Mouse (Mus musculus) brain, embryonic 14.5 days (tissue): ENCODE measurements at regions not wholly inside any gene's neighbourhood (a gene's known extent, or its start where the extent isn't known, plus 50 kb on each side); places are given as distances from the start of the nearest gene placed in this dataset.

Experiments
- DNase-seq: peaks from one replicate; pipeline ENCODE4 v3.0.0-alpha.2; 2011; ENCODE audit warnings: low read depth
- CTCF ChIP-seq: fragments of 200-500 bp; IDR thresholded peaks from 2 replicates; pipeline ENCODE4 v1.5.1; 2012; ENCODE audit warnings: inconsistent platforms, mild to moderate bottlenecking, moderate library complexity, borderline replicate concordance; ENCODE audit not compliant: insufficient read depth, insufficient read length; ENCODE audit errors: extremely low read depth
- POLR2A ChIP-seq: fragments of 200-500 bp; IDR thresholded peaks from 2 replicates; pipeline ENCODE4 v1.6.1; 2012; ENCODE audit warnings: mild to moderate bottlenecking, inconsistent platforms, borderline replicate concordance; ENCODE audit not compliant: poor library complexity, insufficient read depth, insufficient read length, severe bottlenecking; ENCODE audit errors: extremely low read depth

DNA sequence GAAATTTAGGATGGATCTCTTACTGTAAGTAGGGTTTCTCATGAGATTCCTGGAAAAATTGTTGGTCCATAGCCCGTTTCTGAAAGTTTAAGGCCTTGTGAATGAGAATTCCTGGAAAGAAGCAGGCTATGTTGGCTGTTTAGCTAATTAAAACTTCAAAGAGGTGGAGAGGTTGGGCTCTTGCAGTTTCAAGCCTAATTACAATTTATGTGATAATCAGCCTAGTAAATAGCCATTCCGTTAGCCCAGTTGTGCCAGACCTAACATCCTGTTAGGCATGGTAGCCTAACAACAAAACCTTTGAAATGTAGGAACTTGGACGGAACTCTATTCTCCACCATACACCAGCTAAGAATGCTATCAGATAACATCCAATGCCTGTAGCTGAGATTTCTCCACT is 235.0 kb downstream of the Fam43a start:
- DNase-seq, result peak; percentile 82
- TF ChIP-seq POLR2A (no peak), CTCF (no peak)

DNA sequence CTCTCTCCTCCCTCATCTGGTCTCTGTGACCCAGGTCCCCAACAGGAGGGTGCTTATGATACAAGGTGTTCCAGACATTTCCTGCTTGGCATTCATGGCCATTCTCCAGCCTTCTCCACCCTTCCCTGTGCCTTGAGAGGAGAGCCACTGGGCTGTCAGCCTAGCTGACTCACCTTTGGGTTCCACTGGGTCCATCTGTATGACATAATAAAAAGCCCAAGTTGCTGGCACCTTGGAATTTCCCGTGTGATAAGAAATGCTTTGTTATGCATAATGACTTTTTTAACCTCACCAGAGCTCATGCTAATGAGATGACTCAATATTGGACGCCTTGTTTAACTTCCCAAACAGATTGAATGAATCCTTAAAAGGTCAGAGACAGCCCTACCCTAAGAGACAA is 236.2 kb downstream of the Fam43a start:
- no peak for TF ChIP-seq POLR2A
- no peak for TF ChIP-seq CTCF
- no peak for DNase-seq

GRCm38 (mm10) chr16:30842831-30843230 is 238.4 kb downstream of the Xxylt1 start:
- no peak for DNase-seq
- TF ChIP-seq POLR2A (no peak), CTCF (no peak)

DNA sequence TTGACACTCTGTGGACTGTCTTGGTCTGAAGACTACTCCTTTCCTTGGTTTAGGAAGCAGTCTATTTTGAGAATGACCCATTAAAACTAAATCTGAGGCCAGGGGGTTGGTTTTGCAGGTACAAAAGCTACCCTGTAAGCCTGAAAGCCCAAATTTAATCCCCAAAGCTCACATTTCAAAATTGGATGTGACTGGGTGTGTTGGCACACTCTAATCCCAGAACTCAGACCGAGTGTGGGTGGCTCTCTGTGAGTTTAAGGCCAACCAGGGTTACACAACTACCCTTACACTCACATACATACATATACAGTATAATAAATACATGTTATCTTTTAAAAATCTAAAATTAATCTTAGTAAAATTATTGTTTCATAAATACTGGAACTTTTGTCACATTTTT is 228.6 kb downstream of the Xxylt1 start:
- DNase-seq, result no peak
- TF ChIP-seq CTCF, result no peak
- no peak for TF ChIP-seq POLR2A

- DNase-seq, result no peak
- TF ChIP-seq CTCF, result no peak
- no peak for TF ChIP-seq POLR2A
Measured at GRCm38 (mm10) chr16:30854716-30855115, 226.5 kb downstream of the Xxylt1 start.

- DNase-seq, result no peak
- TF ChIP-seq POLR2A (no peak), CTCF (no peak)
Measured at GRCm38 (mm10) chr16:30857656-30858055, 223.6 kb downstream of the Xxylt1 start.

DNA sequence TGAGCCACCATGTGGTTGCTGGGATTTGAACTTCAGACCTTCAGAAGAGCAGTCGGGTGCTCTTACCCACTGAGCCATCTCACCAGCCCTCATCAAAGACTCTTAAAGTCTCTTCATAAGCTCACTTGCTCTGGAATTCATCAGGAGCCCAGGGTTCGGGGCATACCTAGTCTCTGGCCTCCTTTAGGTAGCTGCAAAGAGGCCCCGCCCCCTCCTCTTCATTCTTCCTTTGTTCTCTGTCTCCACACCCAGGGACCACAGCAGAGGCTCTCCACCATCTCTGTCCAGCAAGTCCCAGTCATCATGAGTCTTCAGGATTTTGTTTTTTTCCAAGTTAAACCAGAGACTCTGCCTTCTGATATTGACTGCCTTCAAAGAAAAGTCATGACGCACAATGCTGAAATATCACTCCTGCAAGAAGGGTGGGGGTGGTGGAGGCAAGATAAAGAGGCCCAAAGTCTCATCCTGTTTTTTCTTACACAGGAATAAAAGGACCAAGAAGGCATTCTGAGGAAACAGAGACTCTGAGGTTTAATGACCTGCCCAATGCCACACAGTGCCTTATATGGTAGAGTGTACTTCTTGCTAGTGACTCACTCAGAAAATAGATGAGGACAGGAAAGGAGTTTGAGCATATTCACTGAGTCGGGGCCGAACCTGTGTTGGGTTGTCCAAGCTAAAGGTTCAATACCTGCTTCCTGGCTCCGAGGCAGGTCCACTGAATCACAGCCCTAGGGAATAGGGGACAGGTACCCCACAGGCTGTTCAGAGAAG is 211.9 kb downstream of the Xxylt1 start:
- DNase-seq, result no peak
- TF ChIP-seq CTCF (no peak), POLR2A (no peak)

- DNase-seq, result no peak
- TF ChIP-seq POLR2A (no peak), CTCF (no peak)
Measured at GRCm38 (mm10) chr16:30870110-30870509, 211.1 kb downstream of the Xxylt1 start.

DNA sequence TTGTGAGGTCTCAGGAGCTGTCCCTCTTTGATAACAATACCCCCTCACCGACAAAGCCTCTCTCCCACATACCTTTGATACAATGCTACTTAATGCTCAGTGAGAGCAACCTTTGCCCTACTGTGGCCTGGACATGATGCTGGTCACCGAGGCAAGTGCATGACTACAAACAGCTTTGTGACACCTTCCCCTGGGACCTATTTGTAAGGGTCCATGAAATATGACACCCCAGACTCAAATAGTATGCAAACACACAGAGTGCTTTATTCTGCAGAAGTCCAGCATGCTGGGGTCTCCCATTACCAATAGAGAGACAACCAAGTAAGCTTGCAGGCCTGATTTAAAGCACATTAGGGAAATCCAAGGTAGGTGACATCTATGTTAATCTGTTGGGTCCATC is 210.6 kb downstream of the Xxylt1 start:
- no peak for DNase-seq
- TF ChIP-seq POLR2A, result no peak
- no peak for TF ChIP-seq CTCF

GRCm38 (mm10) chr16:30872147-30872546 is 209.1 kb downstream of the Xxylt1 start:
- peak; percentile 22 for DNase-seq
- TF ChIP-seq CTCF (no peak), POLR2A (no peak)

DNA sequence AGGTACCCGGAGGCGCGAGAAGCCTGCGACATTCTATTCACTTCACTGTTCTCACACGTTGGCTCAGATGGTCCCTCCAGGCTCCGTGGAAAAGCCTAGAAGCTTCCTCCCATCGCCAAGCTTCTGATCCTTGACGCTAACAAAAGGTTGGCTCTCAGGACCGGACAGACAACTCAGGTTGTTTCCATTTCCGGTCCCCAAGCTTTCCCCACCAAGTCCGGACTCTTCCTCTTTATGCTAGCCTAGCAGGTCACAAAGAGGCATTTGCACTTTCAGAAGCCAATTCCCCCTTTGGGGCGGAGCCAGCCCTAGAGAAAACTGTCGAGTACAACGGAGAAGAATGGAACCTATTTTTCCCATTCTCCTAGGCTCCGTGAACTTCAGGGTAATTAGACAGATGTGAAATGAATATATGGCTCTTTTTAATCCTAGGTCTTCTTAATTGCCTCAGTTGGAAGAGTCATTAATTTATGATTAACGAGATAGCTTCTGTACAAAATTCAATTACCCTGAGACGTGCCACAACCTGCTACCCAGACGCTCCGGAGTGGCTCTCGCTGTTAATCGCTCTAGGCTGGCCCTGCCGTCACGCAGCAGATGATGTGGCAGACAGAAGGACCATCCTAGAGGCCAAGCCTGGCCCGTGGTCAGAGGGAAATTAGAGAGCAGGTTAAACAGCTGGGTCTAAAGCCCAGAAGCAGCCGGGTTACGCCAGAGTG is 207.6 kb downstream of the Xxylt1 start:
- TF ChIP-seq CTCF (no peak), POLR2A (no peak)
- peak; percentile 81 for DNase-seq
